Mouse (Mus musculus): Measurements from ENCODE around the gene Selenok. TPM values are rescaled to one million over a fixed set of nuclear protein-coding genes. Genes with fewer than 3 reads are reported as not detected.

Gene Selenok
- total RNA-seq, 2 experiments from 2014 or later: 81.1 to 91.9 TPM

GRCm38 (mm10) chr14:29987739-29988138 lies 19.6 kb downstream of the Selenok start:
- intact Hi-C loops (cut with DNase I): no loop called here
- no peak for DNase-seq

GRCm38 (mm10) chr14:29988337-29988736 lies 20.2 kb downstream of the Selenok start:
- intact Hi-C loops (cut with DNase I): no loop called here
- DNase-seq: no peak

- no peak for DNase-seq
- intact Hi-C loops (cut with DNase I): loop anchor here (10.0 kb wide), 1 partner anchor 460 kb away; no protein-coding TSS in a partner anchor
These were observed 26.9 kb downstream of the Selenok start for GRCm38 (mm10) chr14:29994976-29995375.

GRCm38 (mm10) chr14:29996000-29996751 lies 28.1 kb downstream of the Selenok start:
- DNase-seq: no peak
- intact Hi-C loops (cut with DNase I): loop anchor here (10.0 kb wide), 1 partner anchor 459 kb away; no protein-coding TSS in a partner anchor

GRCm38 (mm10) chr14:29997345-29997744 lies 29.2 kb downstream of the Selenok start:
- no peak for DNase-seq
- intact Hi-C loops (cut with DNase I): loop anchor here (10.0 kb wide), 1 partner anchor 457 kb away; no protein-coding TSS in a partner anchor

- no peak for DNase-seq
These were observed 30.8 kb downstream of the Selenok start for GRCm38 (mm10) chr14:29998747-29999474.

GRCm38 (mm10) chr14:29999475-29999811 lies 31.3 kb downstream of the Selenok start:
- DNase-seq: no peak
- intact Hi-C loops (cut with DNase I): loop anchor here (10.0 kb wide), 1 partner anchor 455 kb away; no protein-coding TSS in a partner anchor

More at GRCm38 (mm10) chr14:29998747-29999474, 30.8 kb downstream of the Selenok start:
- intact Hi-C loops (cut with DNase I): loop anchor here (10.0 kb wide), 1 partner anchor 456 kb away; no protein-coding TSS in a partner anchor

- intact Hi-C loops (cut with DNase I): no loop called here
These were observed 40.8 kb downstream of the Selenok start, which contains the start of the genes Il17rb and Chdh for GRCm38 (mm10) chr14:30008733-30009575. Gene Il17rb, minus strand, starts transcription at chr14:30008896. Gene Chdh, plus strand, starts transcription at chr14:30009023.

GRCm38 (mm10) chr14:30009864-30010560 lies 41.9 kb downstream of the Selenok start:
- intact Hi-C loops (cut with DNase I): no loop called here
- peak; percentile 63 to 68 for DNase-seq

More at GRCm38 (mm10) chr14:30008733-30009575, 40.8 kb downstream of the Selenok start, which contains the start of the genes Il17rb and Chdh:
- peak; percentile 45 to 55 for DNase-seq

- intact Hi-C loops (cut with DNase I): no loop called here
- DNase-seq: no peak
These were observed 43.9 kb downstream of the Selenok start for GRCm38 (mm10) chr14:30011886-30012560.

GRCm38 (mm10) chr14:30014487-30014886 lies 46.4 kb downstream of the Selenok start:
- no peak for DNase-seq
- intact Hi-C loops (cut with DNase I): no loop called here

GRCm38 (mm10) chr14:30015008-30015407 lies 46.9 kb downstream of the Selenok start:
- intact Hi-C loops (cut with DNase I): no loop called here
- DNase-seq: no peak

GRCm38 (mm10) chr14:30016666-30017065 lies 48.6 kb downstream of the Selenok start:
- DNase-seq: no peak
- intact Hi-C loops (cut with DNase I): no loop called here

GRCm38 (mm10) chr14:30017794-30018462 lies 49.8 kb downstream of the Selenok start:
- DNase-seq: no peak
- intact Hi-C loops (cut with DNase I): no loop called here

- intact Hi-C loops (cut with DNase I): no loop called here
- DNase-seq: no peak
These were observed 50.3 kb downstream of the Selenok start for GRCm38 (mm10) chr14:30018463-30018801.

GRCm38 (mm10) chr14:30018846-30019245 lies 50.7 kb downstream of the Selenok start:
- intact Hi-C loops (cut with DNase I): no loop called here
- DNase-seq: no peak

GRCm38 (mm10) chr14:30019375-30019774 lies 51.3 kb downstream of the Selenok start:
- no peak for DNase-seq
- intact Hi-C loops (cut with DNase I): no loop called here

- no peak for DNase-seq
- intact Hi-C loops (cut with DNase I): no loop called here
These were observed 51.9 kb downstream of the Selenok start for GRCm38 (mm10) chr14:30019792-30020575.
